Mouse (Mus musculus) intestine, embryonic 16.5 days (tissue): ENCODE results near the gene Med15. TPM values are rescaled to one million over a fixed set of nuclear protein-coding genes. Genes with fewer than 3 reads are reported as not detected.

Source experiments
- ATAC-seq: fragments of 200-750 bp; cut with Nextera tagmentation; 2 replicates; pipeline ENCODE4 v1.8.0; 2017; ENCODE audit warnings: moderate TSS enrichment, moderate library complexity
- H3K27ac ChIP-seq: fragments of 300-500 bp; sonication (generic); 2 replicates; pipeline ENCODE4 v1.5.1; 2014; ENCODE audit warnings: mild to moderate bottlenecking, low read length
- H3K27me3 ChIP-seq: fragments of 300-500 bp; sonication (generic); replicated peaks from 2 replicates; pipeline ENCODE4 v1.6.1; 2014; ENCODE audit warnings: low read length, control low read depth, mixed read lengths; ENCODE audit not compliant: control insufficient read depth, insufficient read depth
- H3K36me3 ChIP-seq: fragments of 300-500 bp; sonication (generic); 2 replicates; pipeline ENCODE4 v1.6.1; 2014; ENCODE audit warnings: low read length, control low read depth; ENCODE audit not compliant: control insufficient read depth, insufficient read depth
- H3K4me1 ChIP-seq: fragments of 300-500 bp; sonication (generic); 2 replicates; pipeline ENCODE4 v1.6.1; 2014; ENCODE audit warnings: low read length, control low read depth, mixed read lengths; ENCODE audit not compliant: control insufficient read depth, insufficient read depth
- H3K4me2 ChIP-seq: fragments of 300-500 bp; sonication (generic); 2 replicates; pipeline ENCODE4 v1.6.1; 2014; ENCODE audit warnings: low read depth, low read length, control low read depth
- H3K4me3 ChIP-seq: fragments of 300-500 bp; sonication (generic); 2 replicates; pipeline ENCODE4 v1.5.1; 2014; ENCODE audit warnings: mild to moderate bottlenecking, low read length
- H3K9ac ChIP-seq: fragments of 300-500 bp; sonication (generic); 2 replicates; pipeline ENCODE4 v1.6.1; 2014; ENCODE audit warnings: low read depth, low read length
- H3K9me3 ChIP-seq: fragments of 300-500 bp; sonication (generic); 2 replicates; pipeline ENCODE4 v1.6.1; 2016; ENCODE audit warnings: low read length, control low read depth; ENCODE audit not compliant: control insufficient read depth
- WGBS: fragments of 180-500 bp; shearing (Covaris S2); extraction: QIAGEN DNeasy Blood & Tissue Kit; methylation state at CpG from one replicate; pipeline ENCODE4 v1.1.7; 2014; 5-methylcytosine and 5-hydroxymethylcytosine counted together
- polyA plus RNA-seq: library from polyadenylated mRNA; unstranded; fragments of >200 nt; fragmentation: Nextera tagmentation; extraction: Ambion mirVana; gene quantifications from 2 replicates; pipeline ENCODE4 v1.2.1, GENCODE M21; 2015

Med15 gene
- polyA plus RNA-seq, 1 experiment from 2014 or later, result 43.9 TPM

DNA sequence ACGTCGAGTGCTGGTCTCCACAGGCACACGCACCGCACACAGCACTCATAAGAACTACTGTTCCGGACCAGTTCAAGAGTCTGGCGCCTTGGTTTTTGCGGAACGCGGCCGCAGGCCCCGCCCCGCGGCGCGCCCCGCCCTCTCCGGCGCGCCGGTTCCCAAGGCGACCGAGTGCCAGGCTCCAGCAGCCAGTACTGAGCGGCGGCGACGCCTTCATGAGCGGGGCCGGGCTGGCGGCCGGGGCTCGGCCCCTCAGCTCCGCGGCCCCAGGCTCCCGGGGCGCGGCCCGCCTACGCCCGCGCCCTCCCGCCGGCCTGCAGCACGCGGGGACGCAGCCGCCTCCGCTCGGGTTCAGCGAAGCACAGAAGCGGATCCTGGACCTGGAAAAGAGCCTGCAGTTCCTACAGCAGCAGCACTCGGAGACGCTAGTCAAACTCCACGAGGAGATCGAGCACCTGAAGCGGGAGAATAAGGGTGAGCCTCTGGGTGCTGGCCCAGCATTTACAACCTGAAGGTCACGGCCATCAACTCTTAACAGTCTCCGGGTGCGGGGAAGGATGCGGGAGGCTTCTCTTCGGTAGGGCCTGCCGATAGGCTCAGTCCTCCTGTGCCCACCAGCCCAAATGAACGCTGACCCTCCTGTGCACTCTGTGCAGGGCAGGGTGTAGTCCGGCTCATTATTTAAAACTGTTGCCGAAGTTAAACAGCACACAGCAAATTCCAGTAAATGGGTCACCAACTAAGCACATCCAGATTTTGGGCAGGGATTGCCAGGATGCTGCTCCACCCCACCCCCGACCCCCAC is 86.2 kb downstream of the Med15 start, which contains the start of gene Ccdc74a:
Ccdc74a (plus strand) TSS at position 161 of the 805 bp plus-strand sequence.
- 2% methylated on average over 65 of the region's 65 CpGs for WGBS
- peak; percentile 98 for ATAC-seq
- H3K27ac ChIP-seq, result peak within 1 kb of the TSS; percentile 59
- H3K4me3 ChIP-seq, result peak within 1 kb of the TSS; percentile 56
- H3K9ac ChIP-seq, result peak within 1 kb of the TSS; percentile 69
- H3K36me3 ChIP-seq, result peaks cover 13% of the 10 kb centered on the region
- peaks cover 7% of the 10 kb centered on the region; the same call in 1 of the 2 replicates for H3K4me1 ChIP-seq
- peak within 1 kb of the TSS; percentile 89 for H3K4me2 ChIP-seq
- no peaks in the 10 kb centered on the region for H3K27me3 ChIP-seq
- H3K9me3 ChIP-seq, result no peaks in the 10 kb centered on the region

GRCm38 (mm10) chr16:17643437-17643990 is 89.2 kb downstream of the Med15 start:
- no peak for ATAC-seq
- 91% methylated on average over 4 of the region's 4 CpGs for WGBS
- Histone ChIP-seq H3K27ac (no peak overlapping the region), H3K9ac (no peak overlapping the region), H3K36me3 (peaks cover 17% of the 10 kb centered on the region), H3K9me3 (no peaks in the 10 kb centered on the region), H3K27me3 (no peaks in the 10 kb centered on the region), H3K4me2 (no peak overlapping the region), H3K4me1 (peaks cover 7% of the 10 kb centered on the region; the same call in 1 of the 2 replicates), H3K4me3 (no peak overlapping the region)

DNA sequence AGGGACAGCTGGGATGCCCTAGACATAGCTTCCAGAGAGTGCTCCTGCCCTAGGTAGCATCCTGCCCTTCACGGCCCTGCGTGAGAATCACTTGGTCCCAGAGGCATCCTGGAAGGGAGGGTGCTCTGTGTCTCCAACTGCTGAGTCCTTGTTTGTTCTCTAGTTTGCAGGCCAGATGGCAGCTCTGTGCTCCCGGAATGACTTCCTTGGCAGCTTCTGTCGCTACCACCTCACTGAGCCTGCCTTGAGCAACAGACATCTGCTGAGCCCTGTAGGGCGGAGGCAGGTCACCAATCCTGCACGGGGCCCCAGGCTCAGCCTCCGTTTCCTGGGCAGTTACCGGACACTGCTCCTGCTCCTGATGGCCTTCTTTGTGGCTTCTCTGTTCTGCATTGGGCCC is 90.4 kb downstream of the Med15 start:
- Histone ChIP-seq H3K9me3 (no peaks in the 10 kb centered on the region), H3K27me3 (no peaks in the 10 kb centered on the region), H3K4me3 (no peak overlapping the region), H3K4me2 (no peak overlapping the region), H3K36me3 (peaks cover 22% of the 10 kb centered on the region), H3K4me1 (peaks cover 7% of the 10 kb centered on the region; the same call in 1 of the 2 replicates), H3K27ac (no peak overlapping the region), H3K9ac (no peak overlapping the region)
- ATAC-seq, result no peak
- 78% methylated on average over 8 of the region's 8 CpGs for WGBS

DNA sequence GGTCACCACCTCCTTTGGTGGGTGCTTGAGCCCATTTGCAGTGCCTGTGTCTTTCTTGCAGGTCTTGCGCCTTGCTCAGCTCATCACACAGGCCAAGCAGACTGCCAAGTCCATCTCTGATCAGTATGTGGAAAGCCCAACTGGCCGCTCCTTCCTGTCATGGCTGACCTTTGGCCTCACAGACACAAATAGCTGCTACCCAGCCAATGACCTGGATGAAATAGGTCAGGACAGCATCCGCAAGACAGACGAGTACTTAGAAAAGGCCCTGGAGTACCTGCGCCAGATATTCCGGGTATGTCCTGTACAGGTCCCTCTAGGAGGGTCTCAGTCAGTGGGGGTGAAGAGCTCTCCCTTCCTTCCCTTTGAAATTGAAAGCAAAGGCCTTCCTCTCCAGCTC is 91.4 kb downstream of the Med15 start:
- no peaks in the 10 kb centered on the region for H3K9me3 ChIP-seq
- H3K36me3 ChIP-seq, result peaks cover 22% of the 10 kb centered on the region
- no peak overlapping the region for H3K27ac ChIP-seq
- H3K4me2 ChIP-seq, result no peak overlapping the region
- no peaks in the 10 kb centered on the region for H3K27me3 ChIP-seq
- H3K4me1 ChIP-seq, result no peaks in the 10 kb centered on the region
- 86% methylated on average over 6 of the region's 6 CpGs for WGBS
- ATAC-seq, result no peak
- no peak overlapping the region for H3K4me3 ChIP-seq
- no peak overlapping the region for H3K9ac ChIP-seq

DNA sequence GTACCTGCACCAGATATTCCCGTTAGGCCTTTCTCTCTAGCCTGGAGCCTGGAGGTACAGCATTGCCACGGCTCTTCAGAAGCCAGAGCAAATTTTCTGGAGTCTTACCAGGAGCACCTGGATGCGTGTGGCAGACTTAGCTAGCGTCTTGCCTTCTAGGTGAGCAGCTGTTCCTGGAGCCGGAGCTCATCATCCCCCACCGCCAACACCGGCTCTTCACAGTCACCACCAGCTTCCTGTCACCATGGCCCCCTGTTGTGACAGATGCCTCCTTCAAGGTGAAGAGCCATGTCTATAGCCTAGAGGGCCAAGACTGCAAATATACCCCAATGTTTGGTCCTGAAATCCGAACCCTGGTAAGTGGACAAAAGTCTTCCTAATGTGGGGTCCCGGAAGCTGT is 92.0 kb downstream of the Med15 start:
- Histone ChIP-seq H3K27me3 (no peaks in the 10 kb centered on the region), H3K9me3 (no peaks in the 10 kb centered on the region), H3K4me3 (no peak overlapping the region), H3K9ac (no peak overlapping the region), H3K36me3 (peaks cover 22% of the 10 kb centered on the region), H3K4me2 (no peak overlapping the region), H3K27ac (no peak overlapping the region), H3K4me1 (no peaks in the 10 kb centered on the region)
- no peak for ATAC-seq
- WGBS, result 92% methylated on average over 9 of the region's 9 CpGs

GRCm38 (mm10) chr16:17639951-17640350 is 92.7 kb downstream of the Med15 start:
- no peak overlapping the region for H3K4me2 ChIP-seq
- H3K36me3 ChIP-seq, result peaks cover 22% of the 10 kb centered on the region
- no peak for ATAC-seq
- no peak overlapping the region for H3K27ac ChIP-seq
- no peaks in the 10 kb centered on the region for H3K9me3 ChIP-seq
- no peak overlapping the region for H3K4me3 ChIP-seq
- H3K27me3 ChIP-seq, result no peaks in the 10 kb centered on the region
- WGBS, result 88% methylated on average over 6 of the region's 6 CpGs
- no peak overlapping the region for H3K9ac ChIP-seq
- no peaks in the 10 kb centered on the region for H3K4me1 ChIP-seq

DNA sequence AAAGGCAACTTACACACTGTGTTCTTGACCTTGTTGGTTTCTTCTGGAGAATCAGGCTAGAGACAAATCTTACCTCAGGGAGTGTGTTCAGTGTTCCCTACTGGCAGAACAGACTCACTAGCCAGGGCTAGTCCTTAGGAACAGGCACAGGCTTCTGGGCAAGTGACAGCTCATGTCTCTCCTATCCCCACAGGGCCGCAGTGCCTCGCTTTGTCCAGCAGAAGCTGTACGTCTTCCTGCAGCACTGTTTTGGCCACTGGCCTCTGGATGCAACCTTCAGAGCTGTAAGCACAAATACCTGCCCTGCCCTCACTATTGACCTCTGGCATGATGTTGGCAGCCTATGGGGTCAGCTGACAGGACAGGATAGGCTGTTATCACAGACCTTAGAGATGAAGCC is 93.6 kb downstream of the Med15 start:
- H3K36me3 ChIP-seq, result peaks cover 22% of the 10 kb centered on the region
- no peak overlapping the region for H3K9ac ChIP-seq
- H3K27me3 ChIP-seq, result no peaks in the 10 kb centered on the region
- no peaks in the 10 kb centered on the region for H3K9me3 ChIP-seq
- no peak overlapping the region for H3K4me3 ChIP-seq
- H3K27ac ChIP-seq, result no peak overlapping the region
- no peaks in the 10 kb centered on the region for H3K4me1 ChIP-seq
- no peak overlapping the region for H3K4me2 ChIP-seq
- 87% methylated on average over 3 of the region's 3 CpGs for WGBS
- ATAC-seq, result no peak

DNA sequence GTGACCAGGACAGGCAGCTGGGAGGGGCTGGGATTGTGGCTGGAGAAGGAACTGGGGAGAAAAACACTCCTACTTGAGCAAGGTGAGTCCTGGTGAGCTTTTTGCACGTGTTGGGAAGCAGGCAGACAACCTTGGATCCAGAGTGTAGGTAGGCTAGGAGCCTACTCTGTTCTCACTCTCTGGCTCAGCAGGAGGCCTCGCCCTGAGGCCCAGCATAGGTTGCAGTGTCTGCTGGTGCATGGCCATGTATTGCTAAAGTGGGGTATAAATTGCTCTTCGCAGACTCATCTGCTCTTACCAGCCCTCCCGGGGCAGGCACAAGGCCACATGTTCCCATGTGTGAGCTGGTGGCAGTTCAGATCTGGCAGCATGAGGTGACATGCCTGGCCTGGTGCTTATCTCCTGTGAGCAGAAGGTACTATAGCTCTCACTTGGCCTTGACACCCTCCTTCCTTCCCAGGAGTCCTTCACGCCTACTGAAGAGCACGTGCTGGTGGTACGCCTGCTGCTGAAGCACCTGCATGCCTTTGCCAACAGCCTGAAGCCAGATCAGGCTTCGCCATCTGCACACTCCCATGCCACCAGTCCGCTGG is 94.6 kb downstream of the Med15 start:
- 84% methylated on average over 9 of the region's 9 CpGs for WGBS
- Histone ChIP-seq H3K4me2 (no peak overlapping the region), H3K9ac (no peak overlapping the region), H3K36me3 (peaks cover 22% of the 10 kb centered on the region), H3K4me1 (no peaks in the 10 kb centered on the region), H3K27me3 (no peaks in the 10 kb centered on the region), H3K4me3 (no peak overlapping the region), H3K27ac (no peak overlapping the region), H3K9me3 (no peaks in the 10 kb centered on the region)
- peak; percentile 79 for ATAC-seq

DNA sequence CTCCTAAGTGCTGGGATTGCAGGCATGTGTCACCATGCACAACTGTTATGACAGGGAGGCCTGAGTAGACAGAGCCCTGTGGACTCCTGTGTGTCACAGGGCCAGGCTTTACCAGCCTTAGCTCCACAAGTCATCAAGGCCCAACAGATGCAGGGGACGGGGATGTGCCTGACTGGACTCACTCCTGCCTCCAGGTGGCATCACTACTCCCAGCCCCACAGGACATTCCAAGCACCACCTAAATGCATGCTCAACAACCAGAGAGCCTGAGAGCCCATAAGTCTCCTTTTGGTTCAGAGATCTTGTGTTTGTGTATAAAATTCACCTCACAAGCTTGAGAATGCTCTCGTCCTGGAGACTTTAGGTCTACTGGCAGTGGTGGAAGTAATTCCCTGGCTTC is 95.1 kb downstream of the Med15 start:
- Histone ChIP-seq H3K27ac (no peak overlapping the region), H3K9me3 (no peaks in the 10 kb centered on the region), H3K4me3 (no peak overlapping the region), H3K9ac (no peak overlapping the region), H3K27me3 (no peaks in the 10 kb centered on the region), H3K4me2 (no peak overlapping the region), H3K36me3 (peaks cover 21% of the 10 kb centered on the region), H3K4me1 (no peaks in the 10 kb centered on the region)
- 78% methylated on average over 2 of the region's 2 CpGs for WGBS
- peak; percentile 41; the same call in 1 of the 2 replicates for ATAC-seq
